Mouse (Mus musculus): ENCODE results near the gene Ralgps2. TPM values are rescaled to one million over a fixed set of nuclear protein-coding genes. Genes with fewer than 3 reads are reported as not detected.
A peak's percentile ranks its signal among the peaks of the same experiment; 100 is the strongest.

The Ralgps2 gene
- total RNA-seq, 2 experiments from 2014 or later = 10.4 to 12.0 TPM

- intact Hi-C loops (cut with DNase I) = no loop called here
- no peak for DNase-seq
Observed at GRCm38 (mm10) chr1:156841625-156842339, 97.6 kb downstream of the Ralgps2 start.

- peak; percentile 36 to 49 for DNase-seq
- intact Hi-C loops (cut with DNase I) = no loop called here
Observed at GRCm38 (mm10) chr1:156838695-156839094, 100.7 kb downstream of the Ralgps2 start.

GRCm38 (mm10) chr1:156838177-156838576 lies 101.2 kb downstream of the Ralgps2 start, which contains the start of gene Angptl1:
TSS of gene Angptl1 (plus strand) at chr1:156838562.
- no peak for DNase-seq
- intact Hi-C loops (cut with DNase I) = no loop called here

- intact Hi-C loops (cut with DNase I) = no loop called here
- DNase-seq = no peak
Observed at GRCm38 (mm10) chr1:156819236-156819635, 120.2 kb downstream of the Ralgps2 start.

- DNase-seq = no peak
- intact Hi-C loops (cut with DNase I) = no loop called here
Observed at GRCm38 (mm10) chr1:156813485-156813884, 125.9 kb downstream of the Ralgps2 start.

- intact Hi-C loops (cut with DNase I) = no loop called here
- DNase-seq = no peak
Observed at GRCm38 (mm10) chr1:156812716-156813115, 126.7 kb downstream of the Ralgps2 start.

GRCm38 (mm10) chr1:156811928-156812327 lies 127.5 kb downstream of the Ralgps2 start:
- intact Hi-C loops (cut with DNase I) = no loop called here
- DNase-seq = no peak

- no peak for DNase-seq
Observed at GRCm38 (mm10) chr1:156808332-156808731, 131.1 kb downstream of the Ralgps2 start.

GRCm38 (mm10) chr1:156801276-156801675 lies 138.2 kb downstream of the Ralgps2 start:
- DNase-seq = no peak
- intact Hi-C loops (cut with DNase I) = no loop called here

More at GRCm38 (mm10) chr1:156808332-156808731, 131.1 kb downstream of the Ralgps2 start:
- intact Hi-C loops (cut with DNase I) = no loop called here

- intact Hi-C loops (cut with DNase I) = no loop called here
- peak; percentile 24 to 38 for DNase-seq
Observed at GRCm38 (mm10) chr1:156796251-156796650, 143.2 kb downstream of the Ralgps2 start.

- intact Hi-C loops (cut with DNase I) = no loop called here
Observed at GRCm38 (mm10) chr1:156789844-156790490, 149.5 kb downstream of the Ralgps2 start.

GRCm38 (mm10) chr1:156787164-156787863 lies 152.1 kb downstream of the Ralgps2 start:
- intact Hi-C loops (cut with DNase I) = no loop called here
- no peak for DNase-seq

More at GRCm38 (mm10) chr1:156789844-156790490, 149.5 kb downstream of the Ralgps2 start:
- no peak for DNase-seq

- no peak for DNase-seq
- intact Hi-C loops (cut with DNase I) = no loop called here
Observed at GRCm38 (mm10) chr1:156786074-156786473, 153.4 kb downstream of the Ralgps2 start.

- intact Hi-C loops (cut with DNase I) = no loop called here
- no peak for DNase-seq
Observed at GRCm38 (mm10) chr1:156784974-156785373, 154.5 kb downstream of the Ralgps2 start.

GRCm38 (mm10) chr1:156784116-156784515 lies 155.3 kb downstream of the Ralgps2 start:
- intact Hi-C loops (cut with DNase I) = no loop called here
- no peak for DNase-seq

- DNase-seq = no peak
- intact Hi-C loops (cut with DNase I) = no loop called here
Observed at GRCm38 (mm10) chr1:156781971-156782850, 157.2 kb downstream of the Ralgps2 start.

- peak; percentile 65 to 75 for DNase-seq
- intact Hi-C loops (cut with DNase I) = no loop called here
Observed at GRCm38 (mm10) chr1:156781076-156781741, 158.2 kb downstream of the Ralgps2 start.

GRCm38 (mm10) chr1:156780234-156781005 lies 159.0 kb downstream of the Ralgps2 start:
- intact Hi-C loops (cut with DNase I) = no loop called here
- DNase-seq = peak; percentile 31 to 58

GRCm38 (mm10) chr1:156779595-156779994 lies 159.8 kb downstream of the Ralgps2 start:
- intact Hi-C loops (cut with DNase I) = no loop called here
- no peak for DNase-seq
